Mouse (Mus musculus): Measurements from ENCODE around the gene Tmem63b. TPM values are rescaled to one million over a fixed set of nuclear protein-coding genes. Genes with fewer than 3 reads are reported as not detected.

Tmem63b gene
- total and polyA plus RNA-seq, 3 experiments = 12.3 to 37.9 TPM; not detected in 1

- peaks cover 0 to 12% of the 10 kb centered on the region in 2 experiments; a peak in 2 of 4 replicates for H3K36me3 ChIP-seq (ENCODE audit: control insufficient read depth in 1 of 2, insufficient read depth in 2 of 2, low read length in 2 of 2)
- no peak for TF ChIP-seq GABPA (IDR thresholded peaks at IDR 0.05; ENCODE audit: low read depth, low read length)
- TF ChIP-seq MEF2A (IDR thresholded peaks at IDR 0.05; ENCODE audit: extremely low read depth, insufficient replicate concordance, low read depth, low read length, poor library complexity, severe bottlenecking) = no peak
- 0 out of 2 replicates have a peak, but pooled peaks have one; percentile 12 for TF ChIP-seq MXI1 (IDR thresholded peaks at IDR 0.05; ENCODE audit: low read depth, low read length)
- peak; percentile 52 for TF ChIP-seq ZC3H11A (IDR thresholded peaks at IDR 0.05; ENCODE audit: low read depth, low read length)
- no peak for TF ChIP-seq KAT2A (conservative IDR thresholded peaks at IDR 0.05; ENCODE audit: low read depth, low read length)
- no peak for TF ChIP-seq POLR2AphosphoS5 (IDR thresholded peaks at IDR 0.05; ENCODE audit: borderline replicate concordance, low read depth, low read length)
- TF ChIP-seq MYC (IDR thresholded peaks at IDR 0.05; ENCODE audit: low read depth, low read length) = no peak
- no peak for TF ChIP-seq ZMIZ1 (IDR thresholded peaks at IDR 0.05; ENCODE audit: low read depth, low read length)
- peak; percentile 62 for TF ChIP-seq RAD21 (IDR thresholded peaks at IDR 0.05; ENCODE audit: low read depth, low read length)
- TF ChIP-seq CTCF (IDR thresholded peaks at IDR 0.05 in 2 of 3, conservative IDR thresholded peaks at IDR 0.05 in 1 of 3; ENCODE audit: control insufficient read depth in 1 of 3, insufficient read depth in 1 of 3, low read depth in 2 of 3, low read length in 3 of 3, poor library complexity in 1 of 3, severe bottlenecking in 1 of 3) = peak; percentile 58 to 87 (median 65)
- no peak; the same call in 1 of the 2 replicates for TF ChIP-seq SIN3A (IDR thresholded peaks at IDR 0.05; ENCODE audit: low read length)
- no peak for TF ChIP-seq ZNF384 (IDR thresholded peaks at IDR 0.05; ENCODE audit: low read depth, low read length)
- no peak for TF ChIP-seq HCFC1 (IDR thresholded peaks at IDR 0.05; ENCODE audit: low read depth, low read length)
- no peak for TF ChIP-seq MAZ (IDR thresholded peaks at IDR 0.05; ENCODE audit: low read depth, low read length)
- peak; percentile 52 for TF ChIP-seq SMC3 (IDR thresholded peaks at IDR 0.05; ENCODE audit: low read depth, low read length)
- TF ChIP-seq TCF12 (IDR thresholded peaks at IDR 0.05; ENCODE audit: low read depth, low read length) = no peak
- no peak for TF ChIP-seq E2F4 (IDR thresholded peaks at IDR 0.05; ENCODE audit: borderline replicate concordance, low read depth, low read length)
- TF ChIP-seq BHLHE40 (IDR thresholded peaks at IDR 0.05; ENCODE audit: borderline replicate concordance, low read depth, low read length) = 0 out of 2 replicates have a peak, but pooled peaks have one; percentile 4
- TF ChIP-seq NELFE (IDR thresholded peaks at IDR 0.05; ENCODE audit: low read depth, low read length) = no peak; the same call in 1 of the 2 replicates
- DNase-seq (ENCODE audit: low read depth, low spot score) = peak; percentile 85
- H3K4me3 ChIP-seq (ENCODE audit: control insufficient read depth in 1 of 2, insufficient read depth in 1 of 2, low read depth in 2 of 2, low read length in 2 of 2) = peak overlapping the region; percentile 29 to 40; a peak in 3 of 4 replicates
- 0 out of 2 replicates have a peak overlapping the region, but pooled peaks have one; percentile 10 for H3K27ac ChIP-seq (ENCODE audit: control insufficient read depth, low read depth, low read length)
- H3K27me3 ChIP-seq (ENCODE audit: control insufficient read depth in 1 of 2, insufficient read depth in 2 of 2, low read length in 2 of 2) = no peaks in the 10 kb centered on the region
- no peaks in the 10 kb centered on the region for H3K9me3 ChIP-seq (replicated peaks; ENCODE audit: insufficient read depth, low read length)
- no peaks in the 10 kb centered on the region for H3K79me2 ChIP-seq (ENCODE audit: control insufficient read depth, insufficient read depth, low read length, poor library complexity)
- peak overlapping the region; percentile 65 for H3K9ac ChIP-seq (ENCODE audit: control insufficient read depth, low read depth, low read length, poor library complexity, severe bottlenecking)
- peaks cover 2 to 29% of the 10 kb centered on the region in 2 experiments; a peak in 2 of 4 replicates for H3K4me1 ChIP-seq (ENCODE audit: control insufficient read depth in 1 of 2, insufficient read depth in 2 of 2, low read length in 2 of 2)
Measured at GRCm38 (mm10) chr17:45629861-45630694, 56.6 kb downstream of the Tmem63b start.
